Mouse (Mus musculus): ENCODE data around the gene Htr3a. TPM values are rescaled to one million over a fixed set of nuclear protein-coding genes. Genes with fewer than 3 reads are reported as not detected.

The Htr3a gene
- polyA plus RNA-seq (2012; rRNA removed), result 0.16 and 0.19 TPM in 2 replicates

DNA sequence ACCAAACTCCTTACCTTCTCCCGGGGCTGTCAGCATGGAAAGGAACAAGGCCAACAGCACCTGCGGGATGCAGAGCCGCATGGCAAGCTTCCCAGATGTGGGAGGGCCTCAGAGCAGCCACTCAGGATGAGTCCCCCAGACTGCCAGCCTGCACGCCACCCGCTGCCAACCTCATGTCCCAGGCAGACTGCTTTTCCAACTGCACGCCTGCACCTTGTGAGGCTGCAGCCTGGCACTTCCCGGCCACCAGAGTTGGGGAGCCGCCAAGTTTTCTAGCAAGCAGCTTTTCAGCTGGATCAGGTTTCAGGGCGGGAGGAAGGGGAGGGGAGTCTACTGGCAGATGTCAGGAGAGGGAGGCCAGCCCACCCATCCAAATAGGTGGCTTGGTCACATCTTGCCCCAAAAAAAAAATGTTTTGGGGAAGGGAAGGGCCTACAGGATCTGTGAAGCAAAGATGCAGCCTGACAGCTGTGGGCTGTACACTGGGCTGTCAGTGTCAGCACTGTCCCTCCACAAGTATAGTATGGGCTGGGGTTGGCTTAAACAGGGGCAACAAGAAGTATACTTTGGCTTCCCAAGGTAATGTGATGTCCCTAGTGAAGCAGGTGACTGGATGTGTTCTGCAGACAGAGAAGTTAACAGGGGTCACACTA is at the start of gene Htr3a:
Gene Htr3a (minus strand): TSS at position 215 of the 653 bp plus-strand sequence.
- H3K27ac ChIP-seq (ENCODE audit: control insufficient read depth, insufficient read depth, low read length), result no peak within 1 kb of the TSS
- TF ChIP-seq POLR2A (IDR thresholded peaks at IDR 0.05; ENCODE audit: control insufficient read depth, extremely low read depth, insufficient read depth, low read length, poor library complexity) (no peak), CTCF (IDR thresholded peaks at IDR 0.05; ENCODE audit: borderline replicate concordance, control insufficient read depth, extremely low read depth, insufficient read depth, low read length, poor library complexity) (no peak)
- H3K27me3 ChIP-seq (ENCODE audit: control insufficient read depth, insufficient read depth, low read length), result no peaks in the 10 kb centered on the region
- 18% methylated on average over 9 of the region's 9 CpGs for WGBS
- no peak for DNase-seq
- no peaks in the 10 kb centered on the region for H3K36me3 ChIP-seq (ENCODE audit: control insufficient read depth, insufficient read depth, low read length)
- H3K4me1 ChIP-seq (replicated peaks; ENCODE audit: control insufficient read depth, insufficient read depth, low read length), result no peaks in the 10 kb centered on the region
- no peak within 1 kb of the TSS for H3K4me3 ChIP-seq (ENCODE audit: control insufficient read depth, insufficient read depth, low read length)

DNA sequence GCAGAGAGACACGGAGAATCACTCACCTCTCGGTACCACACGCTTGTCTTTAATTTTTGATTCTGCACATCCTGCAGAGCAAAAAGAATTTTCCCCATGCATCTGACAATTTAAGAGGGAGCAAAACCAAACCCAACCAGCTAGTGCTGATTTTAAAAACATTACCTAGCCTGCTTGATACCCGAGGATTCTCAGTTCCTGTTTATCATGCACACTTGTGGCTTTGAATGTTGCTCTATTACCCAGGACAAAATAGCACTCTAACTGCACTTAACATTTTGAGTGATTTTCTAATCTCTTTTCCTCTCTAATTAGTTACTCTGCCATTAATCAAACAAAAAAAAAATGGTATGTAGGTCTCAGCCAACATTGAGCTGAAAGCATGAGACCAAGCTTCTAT is 36.7 kb upstream of the Htr3a start:
- H3K4me3 ChIP-seq (ENCODE audit: control insufficient read depth, insufficient read depth, low read length), result no peak overlapping the region
- H3K27me3 ChIP-seq (ENCODE audit: control insufficient read depth, insufficient read depth, low read length), result no peaks in the 10 kb centered on the region
- no peak for TF ChIP-seq CTCF (IDR thresholded peaks at IDR 0.05; ENCODE audit: borderline replicate concordance, control insufficient read depth, extremely low read depth, insufficient read depth, low read length, poor library complexity)
- no peak for TF ChIP-seq POLR2A (IDR thresholded peaks at IDR 0.05; ENCODE audit: control insufficient read depth, extremely low read depth, insufficient read depth, low read length, poor library complexity)
- no peaks in the 10 kb centered on the region for H3K4me1 ChIP-seq (replicated peaks; ENCODE audit: control insufficient read depth, insufficient read depth, low read length)
- DNase-seq, result no peak
- no peak overlapping the region for H3K27ac ChIP-seq (ENCODE audit: control insufficient read depth, insufficient read depth, low read length)
- 79% methylated on average over 4 of the region's 4 CpGs for WGBS
- H3K36me3 ChIP-seq (ENCODE audit: control insufficient read depth, insufficient read depth, low read length), result no peaks in the 10 kb centered on the region

DNA sequence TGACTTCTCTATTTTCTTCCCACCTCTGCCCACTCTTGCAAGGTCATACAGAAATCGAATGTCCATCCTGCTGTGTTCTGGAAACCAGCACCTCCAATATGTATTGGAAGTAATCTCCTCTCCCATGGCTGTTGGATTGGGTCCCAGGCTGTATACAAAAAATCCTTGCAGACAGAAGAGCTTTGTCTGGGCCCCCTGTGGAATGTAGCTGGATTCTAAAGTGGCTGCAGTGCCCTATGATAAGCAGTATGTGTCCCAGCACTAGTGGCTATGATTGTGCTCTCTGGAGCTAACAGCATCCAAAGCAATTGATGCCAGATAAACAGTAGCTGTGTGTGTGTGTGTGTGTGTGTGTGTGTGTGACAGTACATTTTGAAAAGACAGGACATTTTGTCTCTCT is 31.4 kb upstream of the Htr3a start:
- Histone ChIP-seq H3K27me3 (ENCODE audit: control insufficient read depth, insufficient read depth, low read length) (no peaks in the 10 kb centered on the region), H3K4me1 (replicated peaks; ENCODE audit: control insufficient read depth, insufficient read depth, low read length) (no peaks in the 10 kb centered on the region), H3K27ac (ENCODE audit: control insufficient read depth, insufficient read depth, low read length) (no peak overlapping the region), H3K4me3 (ENCODE audit: control insufficient read depth, insufficient read depth, low read length) (no peak overlapping the region), H3K36me3 (ENCODE audit: control insufficient read depth, insufficient read depth, low read length) (no peaks in the 10 kb centered on the region)
- DNase-seq, result no peak
- TF ChIP-seq POLR2A (IDR thresholded peaks at IDR 0.05; ENCODE audit: control insufficient read depth, extremely low read depth, insufficient read depth, low read length, poor library complexity) (no peak), CTCF (IDR thresholded peaks at IDR 0.05; ENCODE audit: borderline replicate concordance, control insufficient read depth, extremely low read depth, insufficient read depth, low read length, poor library complexity) (no peak)
- 82% methylated on average over 1 of the region's 1 CpGs for WGBS

DNA sequence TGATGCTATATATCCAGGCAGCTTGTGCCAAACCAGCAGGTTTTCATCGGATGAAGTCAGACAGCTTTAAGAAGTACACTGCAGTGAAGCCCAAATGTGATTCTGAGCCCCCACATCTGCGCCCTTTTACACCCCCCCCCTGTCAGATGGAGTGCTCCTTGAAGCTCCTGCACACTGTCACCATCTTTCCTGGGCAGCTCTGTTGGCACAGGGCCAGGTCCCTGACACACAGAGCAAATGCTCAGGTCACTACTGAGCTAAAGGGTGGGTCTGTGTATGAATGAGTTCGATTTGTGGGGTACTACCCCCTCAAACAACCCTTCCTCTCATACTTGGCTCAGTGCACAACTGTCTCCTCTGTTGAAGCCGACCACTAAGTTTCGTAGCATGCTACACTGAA is 18.5 kb upstream of the Htr3a start:
- Histone ChIP-seq H3K4me3 (ENCODE audit: control insufficient read depth, insufficient read depth, low read length) (no peak overlapping the region), H3K4me1 (replicated peaks; ENCODE audit: control insufficient read depth, insufficient read depth, low read length) (no peaks in the 10 kb centered on the region), H3K27me3 (ENCODE audit: control insufficient read depth, insufficient read depth, low read length) (no peaks in the 10 kb centered on the region), H3K27ac (ENCODE audit: control insufficient read depth, insufficient read depth, low read length) (no peak overlapping the region), H3K36me3 (ENCODE audit: control insufficient read depth, insufficient read depth, low read length) (no peaks in the 10 kb centered on the region)
- 88% methylated on average over 5 of the region's 5 CpGs for WGBS
- no peak for TF ChIP-seq CTCF (IDR thresholded peaks at IDR 0.05; ENCODE audit: borderline replicate concordance, control insufficient read depth, extremely low read depth, insufficient read depth, low read length, poor library complexity)
- no peak for TF ChIP-seq POLR2A (IDR thresholded peaks at IDR 0.05; ENCODE audit: control insufficient read depth, extremely low read depth, insufficient read depth, low read length, poor library complexity)
- DNase-seq, result no peak

DNA sequence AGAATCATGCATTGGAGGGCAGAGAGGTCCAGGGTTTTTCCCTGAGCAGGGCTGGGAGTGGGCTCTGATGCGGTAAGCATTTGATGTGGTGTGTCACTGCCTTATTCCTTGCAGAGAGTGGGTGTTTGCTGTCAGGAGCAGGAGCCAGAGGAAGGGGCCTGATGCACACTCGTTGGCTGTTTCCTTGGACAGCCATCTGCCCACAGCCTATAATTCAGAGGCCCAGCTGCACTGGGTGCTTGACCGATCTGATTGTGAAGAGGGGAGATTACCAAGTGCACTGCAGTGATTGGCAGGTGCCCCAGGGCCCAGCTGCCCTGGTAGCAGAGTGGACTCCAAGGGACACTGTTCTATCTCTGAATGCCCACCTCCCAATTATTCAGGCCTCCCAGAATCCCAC is 17.9 kb upstream of the Htr3a start:
- WGBS, result 71% methylated on average over 3 of the region's 3 CpGs

DNA sequence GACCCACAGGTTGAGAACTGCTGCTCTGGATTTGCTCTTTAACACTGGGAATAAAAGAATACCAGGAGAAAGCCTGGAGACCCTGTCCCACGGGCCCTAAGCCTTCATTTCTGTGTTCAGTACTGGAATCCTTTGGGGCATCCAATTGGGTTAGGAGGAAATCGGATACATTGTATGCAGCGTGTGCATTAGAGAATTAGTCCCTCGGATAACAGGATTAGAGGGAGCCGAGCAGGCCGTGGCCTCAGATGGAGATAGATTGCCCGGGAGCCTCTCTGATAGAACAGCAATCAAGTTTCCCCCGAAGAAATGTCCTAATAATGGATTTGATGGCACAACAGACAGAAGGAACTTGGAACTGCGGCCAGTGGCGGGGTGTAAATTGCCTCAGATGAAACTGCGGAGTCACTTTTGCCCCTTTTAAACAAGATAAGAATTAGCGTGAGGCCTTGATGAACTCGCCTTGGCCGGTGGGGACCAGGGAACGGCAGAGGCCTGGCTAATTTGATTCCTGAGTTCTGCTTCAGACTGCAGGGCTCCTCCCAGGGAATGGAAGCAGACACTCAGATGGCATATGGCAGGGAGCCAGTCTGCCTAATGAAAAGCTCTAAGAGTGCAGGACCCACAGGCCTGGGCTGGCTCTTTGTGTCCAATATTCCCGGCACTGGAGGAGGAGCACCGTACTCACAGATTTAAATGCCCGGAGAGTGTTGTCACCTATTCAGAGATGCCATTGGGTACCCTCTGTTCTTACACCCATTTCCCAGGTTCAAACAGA is 5.3 kb upstream of the Htr3a start:
- Histone ChIP-seq H3K27me3 (ENCODE audit: control insufficient read depth, insufficient read depth, low read length) (no peaks in the 10 kb centered on the region), H3K4me1 (replicated peaks; ENCODE audit: control insufficient read depth, insufficient read depth, low read length) (no peaks in the 10 kb centered on the region), H3K36me3 (ENCODE audit: control insufficient read depth, insufficient read depth, low read length) (no peaks in the 10 kb centered on the region), H3K27ac (ENCODE audit: control insufficient read depth, insufficient read depth, low read length) (no peak overlapping the region), H3K4me3 (ENCODE audit: control insufficient read depth, insufficient read depth, low read length) (no peak overlapping the region)
- TF ChIP-seq CTCF (IDR thresholded peaks at IDR 0.05; ENCODE audit: borderline replicate concordance, control insufficient read depth, extremely low read depth, insufficient read depth, low read length, poor library complexity) (no peak), POLR2A (IDR thresholded peaks at IDR 0.05; ENCODE audit: control insufficient read depth, extremely low read depth, insufficient read depth, low read length, poor library complexity) (no peak)
- 88% methylated on average over 18 of the region's 18 CpGs for WGBS
- DNase-seq, result no peak

More for the DNA sequence above, 17.9 kb upstream of the Htr3a start:
- H3K27ac ChIP-seq (ENCODE audit: control insufficient read depth, insufficient read depth, low read length), result no peak overlapping the region
- no peaks in the 10 kb centered on the region for H3K27me3 ChIP-seq (ENCODE audit: control insufficient read depth, insufficient read depth, low read length)
- H3K4me1 ChIP-seq (replicated peaks; ENCODE audit: control insufficient read depth, insufficient read depth, low read length), result no peaks in the 10 kb centered on the region
- H3K4me3 ChIP-seq (ENCODE audit: control insufficient read depth, insufficient read depth, low read length), result no peak overlapping the region
- no peaks in the 10 kb centered on the region for H3K36me3 ChIP-seq (ENCODE audit: control insufficient read depth, insufficient read depth, low read length)
- TF ChIP-seq POLR2A (IDR thresholded peaks at IDR 0.05; ENCODE audit: control insufficient read depth, extremely low read depth, insufficient read depth, low read length, poor library complexity) (no peak), CTCF (IDR thresholded peaks at IDR 0.05; ENCODE audit: borderline replicate concordance, control insufficient read depth, extremely low read depth, insufficient read depth, low read length, poor library complexity) (no peak)
- no peak for DNase-seq
